Mouse (Mus musculus): ENCODE measurements around the gene Agtr1b.

Gene Agtr1b

GRCm38 (mm10) chr3:20366558-20367522 is at the start of gene Agtr1b:
Gene Agtr1b (minus strand): TSS chr3:20367177.
- DNase-seq = peak; percentile 5

- DNase-seq = no peak
These were observed 13.4 kb downstream of the Agtr1b start for GRCm38 (mm10) chr3:20353598-20353997.

DNA sequence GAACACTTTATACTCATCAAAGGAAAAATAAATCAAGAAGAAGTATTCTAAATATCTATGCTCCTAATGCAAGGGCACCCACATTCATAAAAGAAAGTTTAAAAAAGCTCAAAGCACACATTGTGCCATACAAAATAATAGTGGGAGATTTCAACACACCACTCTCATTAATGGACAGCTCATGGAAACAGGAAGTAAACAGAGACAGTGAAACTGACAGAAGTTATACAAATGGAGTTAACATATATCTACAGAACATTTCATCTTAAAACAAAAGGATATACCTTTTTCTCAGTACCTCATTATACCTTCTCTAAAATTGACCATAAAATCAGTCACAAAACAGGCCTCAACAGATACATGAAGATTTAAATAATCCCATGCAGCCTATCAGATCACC is 18.8 kb downstream of the Agtr1b start:
- DNase-seq = no peak

DNA sequence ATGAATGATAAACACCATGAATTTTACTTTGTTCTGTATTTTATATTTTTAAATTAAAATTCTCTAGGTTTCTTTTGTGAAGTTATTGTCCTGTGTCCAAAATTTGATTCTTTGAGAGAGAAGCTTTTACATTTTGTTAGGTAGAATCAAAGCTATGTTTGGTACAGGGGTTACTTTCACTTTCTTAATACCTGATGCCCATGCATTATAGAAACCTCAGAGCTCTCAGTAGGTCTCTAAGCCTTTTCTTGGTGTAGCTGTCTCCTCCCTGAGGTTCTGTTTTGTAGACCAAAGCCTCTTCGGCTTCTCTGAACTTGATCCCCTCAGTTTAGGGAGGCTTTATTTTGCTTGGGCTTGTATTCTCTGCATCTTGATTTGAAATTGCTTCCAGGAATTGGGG is 26.6 kb downstream of the Agtr1b start:
- DNase-seq = no peak

DNA sequence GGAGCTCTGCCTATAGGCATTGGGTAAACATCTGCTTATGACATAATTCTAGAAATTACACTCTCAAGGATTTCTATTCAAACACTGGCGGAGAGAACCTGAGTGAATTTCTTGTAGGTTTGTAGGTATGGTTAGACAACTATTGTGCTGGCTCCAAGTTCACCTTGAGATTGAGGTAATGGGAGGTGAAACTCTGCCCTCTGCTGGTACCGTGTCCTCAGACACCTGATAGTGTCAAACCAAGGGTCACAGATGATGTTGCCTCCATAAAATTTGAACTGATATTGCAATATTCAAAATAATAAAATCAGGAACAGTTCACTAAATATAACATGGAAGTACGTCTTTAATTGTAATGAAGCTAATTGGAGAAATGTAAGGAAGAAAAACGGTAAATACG is 32.3 kb downstream of the Agtr1b start:
- peak; percentile 6 for DNase-seq

DNA sequence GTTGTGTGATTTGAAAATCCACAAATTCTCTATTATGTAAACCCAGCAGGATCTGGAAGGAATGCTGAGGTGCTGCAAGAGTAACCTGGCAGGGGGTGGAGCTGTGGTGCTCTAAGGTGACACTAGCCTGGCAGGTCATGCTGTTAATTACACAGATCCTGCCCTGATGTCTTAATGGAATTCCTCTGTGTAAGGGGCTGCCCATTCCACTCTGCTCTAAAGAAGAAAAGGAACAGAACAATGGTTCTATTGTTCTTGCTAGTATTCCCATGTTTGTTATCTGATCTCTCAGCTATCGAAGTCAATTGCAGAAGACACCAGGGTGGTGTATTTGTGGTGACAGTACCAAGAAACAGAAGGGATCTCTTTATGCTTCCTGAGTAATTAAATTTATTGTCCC is 49.7 kb downstream of the Agtr1b start:
- no peak for DNase-seq

DNA sequence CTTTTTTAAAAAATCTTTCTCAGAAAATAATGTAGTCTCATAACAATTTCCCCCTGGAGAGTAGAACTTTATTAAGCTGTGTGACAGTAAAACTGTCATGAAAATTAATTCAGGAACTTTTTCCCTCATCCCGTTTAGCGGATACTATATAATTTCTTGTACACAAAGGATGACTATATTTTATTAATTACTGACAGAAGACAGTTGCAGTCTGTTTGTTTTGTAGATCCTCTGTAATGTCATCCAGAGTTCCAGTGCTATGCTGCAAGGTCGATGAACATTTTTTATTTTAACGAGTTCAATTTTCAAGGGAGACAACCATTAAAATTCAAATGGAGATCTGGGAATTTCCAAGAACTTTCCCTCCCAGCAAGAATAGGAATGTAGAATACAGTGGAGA is 57.8 kb downstream of the Agtr1b start:
- no peak for DNase-seq

- DNase-seq = no peak
These were observed 59.7 kb downstream of the Agtr1b start for GRCm38 (mm10) chr3:20307256-20307655.

GRCm38 (mm10) chr3:20304758-20305352 is 62.1 kb downstream of the Agtr1b start:
- DNase-seq = peak; percentile 35

GRCm38 (mm10) chr3:20295546-20295945 is 71.4 kb downstream of the Agtr1b start:
- no peak for DNase-seq

- no peak for DNase-seq
These were observed 72.2 kb downstream of the Agtr1b start for GRCm38 (mm10) chr3:20294542-20295348.

DNA sequence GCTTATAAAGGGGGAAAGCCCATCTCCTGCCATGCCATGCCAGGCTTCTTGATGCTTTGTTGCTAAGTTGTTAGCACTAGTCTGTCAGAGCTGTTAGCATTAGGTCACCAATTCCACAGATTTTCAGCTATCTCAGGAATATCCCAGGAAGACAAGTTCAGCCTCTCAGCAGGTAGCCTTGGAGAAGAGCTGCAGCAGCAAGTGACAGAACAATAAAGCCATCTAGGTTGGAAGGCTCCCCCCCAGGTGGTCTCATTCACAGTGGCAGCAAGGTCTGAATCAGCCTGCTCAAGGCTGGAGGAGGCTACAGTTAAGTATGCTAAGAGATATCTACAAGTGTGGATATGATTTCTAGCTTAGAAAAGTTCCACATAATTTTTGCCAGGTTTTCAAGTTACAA is 75.6 kb downstream of the Agtr1b start:
- no peak for DNase-seq

DNA sequence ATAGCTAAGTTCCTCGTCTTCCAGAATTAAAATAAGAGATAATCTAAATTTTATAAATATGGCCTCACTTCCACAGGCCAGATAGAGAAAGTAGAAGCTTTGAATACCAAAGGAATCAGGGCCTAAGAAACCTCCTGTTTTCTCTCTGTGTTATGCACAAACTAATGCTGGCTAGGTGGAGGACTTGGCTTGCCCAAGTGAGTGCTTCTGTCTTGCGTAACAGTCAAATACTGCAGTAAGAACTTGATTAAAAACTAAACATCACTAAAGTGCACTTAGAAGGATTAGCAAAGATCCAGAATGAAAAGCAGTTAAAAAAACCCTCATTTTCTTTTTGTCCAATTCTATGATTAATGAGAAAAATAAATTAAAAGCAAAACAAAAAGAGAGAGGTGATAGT is 78.2 kb downstream of the Agtr1b start:
- no peak for DNase-seq

GRCm38 (mm10) chr3:20281796-20282195 is 85.2 kb downstream of the Agtr1b start:
- DNase-seq = no peak

GRCm38 (mm10) chr3:20275633-20276032 is 91.3 kb downstream of the Agtr1b start, which contains the start of gene Cpb1:
Gene Cpb1 (minus strand): TSS chr3:20275733.
- DNase-seq = no peak
